Mouse (Mus musculus) cerebellum, adult (tissue): ENCODE data around the gene Gm10337.

Experiments
- ATAC-seq: cut with Nextera tagmentation; 2 replicates; pipeline ENCODE4 v1.9.2; 2017; ENCODE audit warnings: mild to moderate bottlenecking, moderate library complexity, mixed read lengths; ENCODE audit not compliant: insufficient number of reproducible peaks, low FRiP score, low TSS enrichment

The Gm10337 gene

DNA sequence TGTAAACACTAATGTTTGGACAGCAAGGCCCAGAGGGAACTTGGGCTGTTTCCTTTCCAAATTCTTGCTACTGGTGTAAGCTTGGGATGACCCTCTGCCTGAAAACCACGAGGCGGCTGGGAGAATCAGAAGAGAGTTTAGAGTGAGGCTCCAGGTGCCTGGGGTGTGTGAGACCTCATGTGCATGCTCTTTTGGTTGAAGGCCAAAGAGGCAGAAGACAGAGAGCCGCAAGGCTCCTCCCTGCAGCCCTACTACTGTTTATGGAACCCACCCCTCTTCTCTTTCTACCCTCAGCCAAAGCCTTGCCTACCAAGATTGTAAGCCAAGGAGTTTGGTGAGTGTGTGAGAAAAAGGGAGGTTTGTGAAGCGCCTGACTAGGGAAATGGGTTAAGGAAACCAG is 12.3 kb downstream of the Gm10337 start:
- no peak for ATAC-seq

DNA sequence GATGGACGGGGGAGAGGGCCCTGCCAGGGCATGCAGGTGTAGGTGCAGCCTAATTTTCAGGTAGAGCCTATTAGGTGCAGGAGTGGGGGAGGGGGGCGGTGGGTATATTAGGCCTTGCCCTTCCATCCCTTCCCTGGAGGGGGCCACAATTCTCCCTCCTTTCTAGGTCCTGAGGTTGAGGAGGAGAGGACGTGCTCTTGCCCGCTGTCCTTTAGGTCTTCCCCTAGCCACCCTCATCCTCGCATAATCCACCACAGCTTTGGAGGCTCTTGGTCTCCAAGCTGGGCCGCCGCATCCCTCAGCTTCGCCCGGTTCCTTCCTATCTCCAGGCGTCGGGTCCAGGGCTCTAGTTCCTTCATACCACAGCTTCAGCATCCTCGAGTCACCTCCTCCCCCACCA is 12.8 kb downstream of the Gm10337 start:
- ATAC-seq: no peak

GRCm38 (mm10) chr15:102516728-102517404 is 13.3 kb downstream of the Gm10337 start, which contains the start of gene Map3k12:
Gene Map3k12 (minus strand): TSS chr15:102517064.
- peak; percentile 11; the same call in 1 of the 2 replicates for ATAC-seq

- ATAC-seq: no peak
These were observed 14.1 kb downstream of the Gm10337 start for GRCm38 (mm10) chr15:102517631-102517975.

- peak; percentile 88 for ATAC-seq
These were observed 14.7 kb downstream of the Gm10337 start, which contains the start of gene Tarbp2 for GRCm38 (mm10) chr15:102517976-102518858. Gene Tarbp2 (plus strand): TSS chr15:102518192.

DNA sequence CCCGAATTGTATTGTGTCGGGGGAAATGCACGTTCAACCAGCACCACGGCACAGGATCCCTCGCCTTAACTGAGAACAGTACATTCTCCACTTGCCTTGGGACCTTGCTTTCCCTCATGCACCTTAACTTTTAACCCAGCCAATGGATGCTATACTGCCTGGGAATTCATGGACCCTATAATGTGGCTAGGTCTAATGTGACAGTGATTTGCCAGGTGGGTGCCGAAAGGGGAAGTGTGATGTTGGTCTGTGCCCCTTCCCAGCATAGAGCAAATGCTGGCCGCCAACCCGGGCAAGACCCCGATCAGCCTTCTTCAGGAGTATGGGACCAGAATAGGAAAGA is 15.3 kb downstream of the Gm10337 start:
- ATAC-seq: no peak

DNA sequence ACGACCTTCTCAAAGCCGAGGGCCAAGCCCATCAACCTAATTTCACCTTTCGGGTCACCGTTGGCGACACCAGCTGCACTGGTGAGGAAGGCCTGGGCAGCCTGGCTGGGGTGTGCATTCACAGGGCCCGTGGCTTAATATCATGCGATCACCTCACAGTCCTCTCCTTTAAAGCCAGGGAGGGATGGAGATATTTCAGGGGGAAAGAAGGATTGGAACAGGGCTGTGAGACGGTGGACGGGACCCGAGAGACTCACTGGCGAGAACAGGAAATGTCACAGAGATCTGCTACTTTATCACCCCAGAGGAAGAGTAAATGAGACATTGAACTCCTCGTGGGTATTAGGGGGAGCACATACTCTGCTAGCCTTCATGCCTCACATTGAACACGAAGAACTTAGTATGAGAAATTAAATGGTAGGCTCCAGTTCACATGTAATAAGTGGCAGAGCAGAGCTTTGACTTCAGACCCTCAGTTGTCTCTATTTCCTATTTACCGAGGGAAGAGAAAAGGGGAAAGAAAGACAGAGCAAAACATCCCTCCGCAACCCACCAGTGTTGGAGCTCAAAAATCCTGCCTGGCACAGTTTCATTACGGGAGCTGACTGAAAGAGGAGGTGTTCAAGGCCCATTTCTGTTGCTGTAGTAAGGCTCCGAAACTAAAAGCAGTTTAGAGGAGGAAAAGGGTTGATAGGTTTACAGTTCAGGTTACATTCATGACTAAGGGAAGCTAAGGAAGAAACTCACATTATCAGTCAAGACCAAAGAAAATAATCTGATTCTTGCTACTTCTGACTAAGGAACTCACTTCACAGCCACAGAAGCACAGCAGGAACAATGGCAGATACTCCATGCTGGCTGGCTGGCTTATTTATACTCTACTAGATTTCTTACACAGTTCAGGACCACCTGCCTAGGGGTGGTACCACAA is 16.0 kb downstream of the Gm10337 start:
- no peak for ATAC-seq

DNA sequence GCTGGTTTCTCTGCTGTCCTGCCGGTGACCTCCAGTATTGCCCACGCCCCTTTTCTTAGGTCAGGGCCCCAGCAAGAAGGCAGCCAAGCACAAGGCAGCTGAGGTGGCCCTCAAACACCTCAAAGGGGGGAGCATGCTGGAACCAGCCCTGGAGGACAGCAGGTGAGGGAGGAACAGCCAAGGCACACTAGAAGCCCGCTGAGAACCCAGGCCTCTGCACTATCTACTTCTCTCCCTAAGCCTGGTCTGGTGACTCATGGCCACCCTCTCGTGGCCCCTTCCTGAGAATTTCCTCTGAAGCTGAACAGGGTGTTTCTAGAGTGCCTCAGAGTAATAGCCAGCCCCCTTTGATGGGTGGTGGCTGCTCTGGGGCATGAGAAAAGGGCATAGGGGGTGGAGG is 16.9 kb downstream of the Gm10337 start:
- ATAC-seq: no peak

GRCm38 (mm10) chr15:102521480-102521879 is 18.0 kb downstream of the Gm10337 start:
- no peak for ATAC-seq

DNA sequence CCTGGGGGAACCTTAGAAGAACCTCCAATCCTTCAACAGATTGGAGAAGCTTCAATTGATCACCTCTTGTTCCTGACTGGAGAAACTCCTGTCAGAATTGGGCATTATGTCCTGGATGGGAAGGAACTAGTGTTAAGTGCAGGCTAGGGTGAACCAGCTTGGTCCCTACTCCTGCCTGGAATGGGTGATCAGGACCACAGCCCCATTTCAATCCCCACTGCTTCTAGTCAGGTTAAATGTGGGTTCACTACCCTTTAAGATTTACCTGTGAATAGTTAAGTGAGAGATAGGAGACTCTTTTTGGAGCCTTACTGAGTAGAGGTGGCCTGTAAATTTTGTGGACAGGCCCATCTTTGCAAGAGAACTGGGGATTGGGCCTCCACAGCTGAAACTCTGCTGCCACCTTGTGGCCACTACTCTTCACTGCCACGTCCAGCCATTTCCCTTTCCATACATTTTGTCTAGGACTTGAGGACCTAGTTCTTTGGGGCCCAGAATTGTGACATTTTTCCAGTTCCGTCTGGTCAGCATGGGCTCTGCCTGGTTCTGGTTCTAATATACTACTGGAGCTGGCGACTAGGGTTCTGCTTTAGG is 21.5 kb downstream of the Gm10337 start, which contains the start of gene Npff:
Npff (minus strand) TSS at position 51 of the 594 bp plus-strand sequence.
- 0 out of 2 replicates have a peak, but pooled peaks have one; percentile 40 for ATAC-seq

- no peak for ATAC-seq
These were observed 22.8 kb downstream of the Gm10337 start for GRCm38 (mm10) chr15:102526111-102527002.

- no peak for ATAC-seq
These were observed 24.4 kb downstream of the Gm10337 start for GRCm38 (mm10) chr15:102527936-102528335.

DNA sequence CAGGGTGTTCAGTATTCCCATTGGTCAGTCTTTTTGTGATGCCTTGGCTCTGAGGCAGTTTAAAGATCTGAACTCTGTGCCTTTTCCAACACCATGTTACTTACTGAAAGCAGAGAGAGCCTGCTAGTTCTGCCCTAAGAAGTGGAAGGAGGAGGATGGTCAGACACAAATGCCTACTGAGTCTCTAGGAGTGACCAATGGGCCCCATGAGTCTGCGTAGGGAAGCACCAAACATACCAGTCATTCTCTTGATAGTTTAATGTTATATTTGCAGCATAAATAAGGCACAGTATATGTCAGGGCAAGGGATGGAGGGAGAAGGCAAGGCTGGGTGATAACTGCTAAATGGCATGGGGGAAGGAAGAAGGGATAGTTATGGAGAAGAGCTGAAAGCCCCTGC is 24.9 kb downstream of the Gm10337 start:
- no peak for ATAC-seq

GRCm38 (mm10) chr15:102530566-102530965 is 27.0 kb downstream of the Gm10337 start:
- ATAC-seq: no peak

- no peak for ATAC-seq
These were observed 28.1 kb downstream of the Gm10337 start for GRCm38 (mm10) chr15:102531586-102531985.

DNA sequence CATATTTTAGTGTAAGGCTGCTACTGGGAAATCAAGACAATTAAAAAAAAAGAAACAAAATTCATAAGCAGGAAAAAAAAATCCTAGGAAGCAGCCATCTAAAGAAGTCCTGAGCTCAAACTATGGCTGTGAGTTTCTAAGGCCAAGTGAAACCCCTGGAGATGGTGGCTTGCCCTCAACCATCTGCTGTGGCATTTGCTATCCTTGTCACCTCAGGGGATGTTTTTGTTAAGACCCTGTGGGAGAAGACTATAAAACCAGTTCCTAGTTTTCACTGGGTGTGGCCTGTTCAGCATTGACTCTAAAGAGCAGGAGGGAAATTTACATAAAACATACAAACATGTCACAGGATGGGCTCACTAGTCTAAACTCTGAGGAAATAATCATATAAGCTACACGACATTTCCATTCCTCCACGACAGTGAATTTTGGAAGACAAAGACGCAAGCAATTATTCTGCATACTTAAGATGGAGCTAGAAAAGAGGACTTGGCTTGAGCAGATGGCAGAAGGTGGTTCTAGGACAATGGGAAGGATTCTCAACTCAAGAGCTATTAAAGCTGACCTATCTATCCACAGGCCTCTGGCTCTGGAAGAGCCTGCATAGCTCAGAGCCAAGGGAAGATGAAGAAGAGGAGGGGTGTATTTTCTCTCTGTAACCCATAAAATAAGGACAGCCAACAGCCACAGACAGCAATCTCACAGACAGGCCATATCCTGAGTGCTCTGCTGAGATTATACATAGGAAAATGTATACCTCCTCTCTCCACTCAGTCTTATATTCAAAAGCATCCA is 28.8 kb downstream of the Gm10337 start:
- ATAC-seq: peak; percentile 82

- no peak for ATAC-seq
These were observed 30.4 kb downstream of the Gm10337 start for GRCm38 (mm10) chr15:102533926-102534325.

DNA sequence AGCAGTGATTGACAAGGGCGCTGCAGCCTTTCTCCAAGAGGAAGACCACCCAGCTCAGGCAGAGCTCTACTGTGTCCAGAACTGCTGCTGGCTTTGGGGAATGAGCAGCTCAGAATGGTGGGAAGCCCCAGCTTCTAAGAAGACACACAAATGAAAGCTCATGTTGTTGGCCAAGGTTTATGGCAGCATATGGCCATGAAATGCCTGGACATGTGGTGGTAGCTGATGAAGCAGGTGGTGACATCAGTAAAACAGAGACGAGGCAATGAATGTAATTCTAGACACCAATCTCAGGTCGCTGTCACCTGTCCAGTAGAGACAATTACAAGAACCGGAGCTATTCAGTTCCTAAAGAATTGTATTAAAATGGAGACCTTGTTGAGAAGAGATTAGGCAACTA is 41.3 kb downstream of the Gm10337 start:
- peak; percentile 85 for ATAC-seq
